Mouse (Mus musculus) small intestine, adult 2 months (tissue): Measurements from ENCODE around the gene Pgam1.

Experiments
- CTCF ChIP-seq: fragments of 200-500 bp; IDR thresholded peaks from 2 replicates; pipeline ENCODE4 v1.5.1; 2012; ENCODE audit warnings: low read depth, mild to moderate bottlenecking, control low read depth, inconsistent platforms, low read length, moderate library complexity, mixed read lengths; ENCODE audit not compliant: insufficient replicate concordance, insufficient read length; ENCODE audit errors: extremely low read depth
- POLR2A ChIP-seq: fragments of 200-500 bp; IDR thresholded peaks from 2 replicates; pipeline ENCODE4 v1.6.1; 2012; ENCODE audit warnings: low read depth, mild to moderate bottlenecking, control low read depth, inconsistent platforms, low read length, moderate library complexity

DNA sequence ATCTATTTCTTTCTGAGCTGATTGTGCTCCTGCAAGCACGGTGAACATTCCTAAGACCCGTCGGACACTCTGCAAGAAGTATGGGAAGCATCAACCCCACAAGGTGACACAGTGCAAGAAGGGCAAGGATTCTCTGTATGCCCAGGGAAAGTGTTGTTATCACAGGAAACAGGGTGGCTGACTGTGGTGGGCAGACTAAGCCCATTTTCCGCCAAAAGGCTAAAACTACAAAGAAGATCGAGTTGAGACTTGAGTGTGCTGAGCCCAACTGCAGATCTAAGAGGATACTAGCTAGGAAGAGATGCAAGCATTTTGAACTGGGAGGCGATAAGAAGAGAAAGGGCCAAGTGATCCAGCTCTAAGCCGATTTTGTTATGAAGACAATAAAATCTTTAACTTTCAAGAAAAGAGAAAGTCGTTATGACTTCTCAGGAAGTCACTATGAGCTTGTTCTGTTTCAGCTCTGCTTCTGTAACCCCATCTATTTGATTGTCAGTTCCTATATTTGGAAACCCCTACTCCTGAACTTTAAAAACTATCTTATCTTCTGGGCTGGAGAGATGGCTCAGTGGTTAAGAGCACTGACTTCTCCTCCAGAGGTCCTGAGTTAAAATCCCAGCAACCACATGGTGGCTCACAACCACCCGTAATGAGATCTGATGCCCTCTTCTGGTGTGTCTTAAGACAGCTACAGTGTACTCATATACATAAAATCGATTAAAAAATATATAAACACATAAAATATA is 8.7 kb upstream of the Pgam1 start:
- no peak for TF ChIP-seq POLR2A
- no peak for TF ChIP-seq CTCF
